Mouse (Mus musculus): ENCODE measurements around the gene Kif2c. TPM values are rescaled to one million over a fixed set of nuclear protein-coding genes. Genes with fewer than 3 reads are reported as not detected.

Kif2c gene
- total and polyA plus RNA-seq, 3 experiments = 0.14 to 0.26 (median 0.25) TPM

DNA sequence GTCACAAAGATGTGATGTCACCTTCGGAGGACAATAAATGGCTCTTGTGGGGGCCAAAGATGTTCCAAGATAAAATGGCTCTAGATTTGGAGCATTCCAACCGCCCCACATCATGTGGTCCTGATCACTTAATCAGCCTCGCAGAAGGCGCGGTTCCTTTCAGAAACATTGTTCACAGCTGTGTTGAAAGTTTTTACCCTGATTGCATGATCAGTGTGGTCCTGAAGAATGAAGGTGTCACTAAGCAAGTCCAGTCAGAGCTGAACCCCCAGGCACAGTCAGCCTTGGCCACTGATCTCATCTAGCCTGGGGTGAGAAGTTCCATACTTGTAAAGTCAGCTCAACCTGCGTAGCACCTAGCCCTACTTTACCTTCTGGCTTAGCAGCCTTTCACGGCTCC lies 64.5 kb downstream of the Kif2c start:
- peaks cover 7% of the 10 kb centered on the region for H3K4me1 ChIP-seq (ENCODE audit: control insufficient read depth, insufficient read depth, low read length)
- no peak overlapping the region for H3K4me3 ChIP-seq
- intact Hi-C loops (cut with DNase I) = no loop called here
- no peaks in the 10 kb centered on the region for H3K79me2 ChIP-seq (replicated peaks; ENCODE audit: control insufficient read depth, insufficient read depth, low read length)
- DNase-seq = no peak
- TF ChIP-seq CTCF (IDR thresholded peaks at IDR 0.05) = no peak
- TF ChIP-seq POLR2A (IDR thresholded peaks at IDR 0.05; ENCODE audit: insufficient read depth, low read depth, low read length) = no peak
- TF ChIP-seq EP300 (IDR thresholded peaks at IDR 0.05; ENCODE audit: insufficient read depth, low read depth, low read length) = no peak
- H3K9ac ChIP-seq (ENCODE audit: low read depth, low read length) = no peak overlapping the region
- H3K36me3 ChIP-seq (ENCODE audit: control insufficient read depth, insufficient read depth, low read length) = no peaks in the 10 kb centered on the region
- H3K27ac ChIP-seq = no peak overlapping the region
- no peaks in the 10 kb centered on the region for H3K27me3 ChIP-seq (ENCODE audit: control insufficient read depth, insufficient read depth, low read length)
- WGBS = 90% methylated on average over 7 of the region's 7 CpGs

- 79% methylated on average over 5 of the region's 5 CpGs for WGBS
- intact Hi-C loops (cut with DNase I) = no loop called here
These were observed 66.8 kb downstream of the Kif2c start for GRCm38 (mm10) chr4:117115592-117115991.

GRCm38 (mm10) chr4:117113237-117113636 lies 69.2 kb downstream of the Kif2c start:
- Histone ChIP-seq H3K36me3 (ENCODE audit: control insufficient read depth, insufficient read depth, low read length) (no peaks in the 10 kb centered on the region), H3K4me3 (no peak overlapping the region), H3K27me3 (ENCODE audit: control insufficient read depth, insufficient read depth, low read length) (no peaks in the 10 kb centered on the region), H3K27ac (no peak overlapping the region), H3K9ac (ENCODE audit: low read depth, low read length) (no peak overlapping the region), H3K4me1 (ENCODE audit: control insufficient read depth, insufficient read depth, low read length) (no peaks in the 10 kb centered on the region), H3K79me2 (replicated peaks; ENCODE audit: control insufficient read depth, insufficient read depth, low read length) (no peaks in the 10 kb centered on the region)
- no peak for DNase-seq
- 77% methylated on average over 1 of the region's 1 CpGs for WGBS
- intact Hi-C loops (cut with DNase I) = no loop called here
- TF ChIP-seq POLR2A (IDR thresholded peaks at IDR 0.05; ENCODE audit: insufficient read depth, low read depth, low read length) (no peak), CTCF (IDR thresholded peaks at IDR 0.05) (peak; percentile 25; the same call in 1 of the 2 replicates)

More at GRCm38 (mm10) chr4:117115592-117115991, 66.8 kb downstream of the Kif2c start:
- H3K27ac ChIP-seq = no peak overlapping the region
- H3K4me1 ChIP-seq (ENCODE audit: control insufficient read depth, insufficient read depth, low read length) = peaks cover 3% of the 10 kb centered on the region
- no peak overlapping the region for H3K9ac ChIP-seq (ENCODE audit: low read depth, low read length)
- H3K27me3 ChIP-seq (ENCODE audit: control insufficient read depth, insufficient read depth, low read length) = no peaks in the 10 kb centered on the region
- DNase-seq = no peak
- no peaks in the 10 kb centered on the region for H3K36me3 ChIP-seq (ENCODE audit: control insufficient read depth, insufficient read depth, low read length)
- no peak overlapping the region for H3K4me3 ChIP-seq
- H3K79me2 ChIP-seq (replicated peaks; ENCODE audit: control insufficient read depth, insufficient read depth, low read length) = no peaks in the 10 kb centered on the region
- TF ChIP-seq EP300 (IDR thresholded peaks at IDR 0.05; ENCODE audit: insufficient read depth, low read depth, low read length) (no peak), CTCF (IDR thresholded peaks at IDR 0.05) (no peak), POLR2A (IDR thresholded peaks at IDR 0.05; ENCODE audit: insufficient read depth, low read depth, low read length) (no peak)

DNA sequence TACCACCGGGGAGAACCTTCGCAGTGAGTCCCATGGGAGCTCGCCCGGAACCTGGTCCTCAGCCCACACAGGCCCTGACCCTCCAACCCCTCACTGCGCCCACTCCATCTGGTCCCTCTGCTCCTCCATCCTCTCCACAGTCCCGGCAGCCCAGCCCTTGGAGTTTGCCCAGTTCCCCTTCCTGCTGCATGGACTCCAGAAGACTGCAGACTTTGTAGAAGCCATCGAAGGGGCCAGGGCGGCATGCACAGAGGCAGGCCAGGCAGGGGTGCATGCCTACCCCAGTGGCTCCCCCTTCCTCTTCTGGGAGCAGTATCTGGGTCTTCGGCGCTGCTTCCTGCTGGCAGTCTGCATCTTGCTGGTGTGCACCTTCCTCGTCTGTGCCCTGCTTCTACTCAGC lies 71.5 kb downstream of the Kif2c start:
- Histone ChIP-seq H3K79me2 (replicated peaks; ENCODE audit: control insufficient read depth, insufficient read depth, low read length) (no peaks in the 10 kb centered on the region), H3K27ac (no peak overlapping the region), H3K27me3 (ENCODE audit: control insufficient read depth, insufficient read depth, low read length) (no peaks in the 10 kb centered on the region), H3K9ac (ENCODE audit: low read depth, low read length) (no peak overlapping the region), H3K4me3 (no peak overlapping the region), H3K36me3 (ENCODE audit: control insufficient read depth, insufficient read depth, low read length) (no peaks in the 10 kb centered on the region), H3K4me1 (ENCODE audit: control insufficient read depth, insufficient read depth, low read length) (no peaks in the 10 kb centered on the region)
- intact Hi-C loops (cut with DNase I) = no loop called here
- 88% methylated on average over 11 of the region's 11 CpGs for WGBS
- TF ChIP-seq CTCF (IDR thresholded peaks at IDR 0.05) = no peak
- TF ChIP-seq POLR2A (IDR thresholded peaks at IDR 0.05; ENCODE audit: insufficient read depth, low read depth, low read length) = no peak
- TF ChIP-seq EP300 (IDR thresholded peaks at IDR 0.05; ENCODE audit: insufficient read depth, low read depth, low read length) = no peak
- no peak for DNase-seq

GRCm38 (mm10) chr4:117110249-117110648 lies 72.2 kb downstream of the Kif2c start:
- H3K27ac ChIP-seq = no peak overlapping the region
- no peak for TF ChIP-seq EP300 (IDR thresholded peaks at IDR 0.05; ENCODE audit: insufficient read depth, low read depth, low read length)
- no peak for TF ChIP-seq POLR2A (IDR thresholded peaks at IDR 0.05; ENCODE audit: insufficient read depth, low read depth, low read length)
- no peak overlapping the region for H3K4me3 ChIP-seq
- WGBS = 89% methylated on average over 13 of the region's 13 CpGs
- H3K36me3 ChIP-seq (ENCODE audit: control insufficient read depth, insufficient read depth, low read length) = no peaks in the 10 kb centered on the region
- DNase-seq = no peak
- intact Hi-C loops (cut with DNase I) = no loop called here
- H3K9ac ChIP-seq (ENCODE audit: low read depth, low read length) = no peak overlapping the region
- no peaks in the 10 kb centered on the region for H3K79me2 ChIP-seq (replicated peaks; ENCODE audit: control insufficient read depth, insufficient read depth, low read length)
- no peaks in the 10 kb centered on the region for H3K27me3 ChIP-seq (ENCODE audit: control insufficient read depth, insufficient read depth, low read length)
- no peaks in the 10 kb centered on the region for H3K4me1 ChIP-seq (ENCODE audit: control insufficient read depth, insufficient read depth, low read length)

Small RNAs within 50 kb of the gene (microRNA-seq; reads per million reads assigned to microRNA genes)
- gene Gm22398 = 0 reads per million in 2 experiments

Other genes with a start within 250 kb of the Kif2c start
- gene Urod, start 188.2 kb downstream of the Kif2c start, total RNA-seq (2021) = 10 to 100 TPM; 86.7 to 91.9 TPM
- gene Urod, start 188.2 kb downstream of the Kif2c start, polyA plus RNA-seq (2012; rRNA removed) = 77.1 and 117 TPM in 2 replicates
- 10 to 100 TPM; 14.0 to 20.6 TPM for gene Hectd3, start 187.3 kb downstream of the Kif2c start, total RNA-seq (2021)
- 28.4 and 31.0 TPM in 2 replicates for gene Hectd3, start 187.3 kb downstream of the Kif2c start, polyA plus RNA-seq (2012; rRNA removed)
- gene Eif2b3, start 163.2 kb downstream of the Kif2c start, total RNA-seq (2021) = 10 to 100 TPM; 12.0 to 14.6 TPM
- gene Eif2b3, start 163.2 kb downstream of the Kif2c start, polyA plus RNA-seq (2012; rRNA removed) = 7.9 and 11.6 TPM in 2 replicates
- gene Ptch2, start 86.6 kb downstream of the Kif2c start, total RNA-seq (2021) = under 1 TPM; 0.70 to 0.86 TPM
- gene Ptch2, start 86.6 kb downstream of the Kif2c start, polyA plus RNA-seq (2012; rRNA removed) = 2.4 and 3.2 TPM in 2 replicates
- gene Btbd19, start 56.9 kb downstream of the Kif2c start, total RNA-seq (2021) = 1 to 10 TPM; 2.9 to 3.2 TPM
- gene Btbd19, start 56.9 kb downstream of the Kif2c start, polyA plus RNA-seq (2012; rRNA removed) = 6.6 and 12.2 TPM in 2 replicates
- not detected for gene Tctex1d4, start 55.8 kb downstream of the Kif2c start, total RNA-seq (2021)
- gene Tctex1d4, start 55.8 kb downstream of the Kif2c start, polyA plus RNA-seq (2012; rRNA removed) = 0.29 and 4.2 TPM in 2 replicates
- 1 to 10 TPM; 1.4 to 1.9 TPM for gene Plk3, start 48.7 kb downstream of the Kif2c start, total RNA-seq (2021)
- 4.5 and 4.7 TPM in 2 replicates for gene Plk3, start 48.7 kb downstream of the Kif2c start, polyA plus RNA-seq (2012; rRNA removed)
- 100 to 1,000 TPM; 553 to 608 TPM for gene Rps8, start 26.4 kb downstream of the Kif2c start, total RNA-seq (2021)
- 315 and 381 TPM in 2 replicates for gene Rps8, start 26.4 kb downstream of the Kif2c start, polyA plus RNA-seq (2012; rRNA removed)
- gene Tmem53, start 69.3 kb upstream of the Kif2c start, total RNA-seq (2021) = 10 to 100 TPM; 25.0 to 30.6 TPM
- 51.8 and 62.3 TPM in 2 replicates for gene Tmem53, start 69.3 kb upstream of the Kif2c start, polyA plus RNA-seq (2012; rRNA removed)
- gene Armh1, start 69.5 kb upstream of the Kif2c start, total RNA-seq (2021) = not detected
- 0.43 TPM in 1 of 2 replicates, not detected in the other for gene Armh1, start 69.5 kb upstream of the Kif2c start, polyA plus RNA-seq (2012; rRNA removed)